Mouse (Mus musculus) left cerebral cortex, postnatal 10 days (tissue): ENCODE data around the gene Rrp1b. TPM values are rescaled to one million over a fixed set of nuclear protein-coding genes. Genes with fewer than 3 reads are reported as not detected.
A peak's percentile ranks its signal among the peaks of the same experiment; 100 is the strongest.
"Not testable (repeated sequence)": the region's sequence is repeated elsewhere in the genome, so short reads cannot be mapped to it uniquely, and the experiment has no call there.

ENCODE experiments used
- DNase-seq, 2 experiments: peaks; one replicate each; pipeline ENCODE4 v3.0.0; 2021 to 2022; ENCODE audit warnings: low spot score in 2 of 2, mixed read lengths in 1 of 2; ENCODE audit errors: extremely low spot score in 1 of 2
- intact Hi-C: fragments of 180-260 bp; cut with DNase I; formaldehyde crosslinking; loops from one replicate; pipeline ENCODE4 v1.15.1; 2025
- total RNA-seq, 2 experiments: library from RNA; stranded (reverse); gene quantifications; 2 replicates each; pipeline ENCODE4 v1.2.3; 2021

Rrp1b gene
- total RNA-seq, 2 experiments from 2014 or later, result 21.2 to 22.3 TPM

- DNase-seq, result no peak
- intact Hi-C loops, result no loop called here
Observed at GRCm38 (mm10) chr17:32067541-32067940, 31.6 kb downstream of the Rrp1b start.

- intact Hi-C loops, result no loop called here
- DNase-seq, result no peak
Observed at GRCm38 (mm10) chr17:32068381-32068780, 32.5 kb downstream of the Rrp1b start.

- intact Hi-C loops, result no loop called here
- no peak for DNase-seq
Observed at GRCm38 (mm10) chr17:32068810-32069209, 32.9 kb downstream of the Rrp1b start.

- DNase-seq, result peak; percentile 45 to 82
- intact Hi-C loops, result loop anchor here (5.0 kb wide), 1 partner anchor 46 kb away; no protein-coding TSS in a partner anchor
Observed at GRCm38 (mm10) chr17:32073359-32073758, 37.5 kb downstream of the Rrp1b start.

GRCm38 (mm10) chr17:32074658-32075057 is 38.8 kb downstream of the Rrp1b start:
- intact Hi-C loops, result loop anchor here (2.0 to 5.0 kb wide), 2 partner anchors 47 to 134 kb away; no protein-coding TSS in a partner anchor
- no peak for DNase-seq

GRCm38 (mm10) chr17:32075164-32075563 is 39.3 kb downstream of the Rrp1b start:
- peak in 1 of 2 experiments; percentile 71 for DNase-seq
- intact Hi-C loops, result loop anchor here (2.0 kb wide), 1 partner anchor 134 kb away; no protein-coding TSS in a partner anchor

- intact Hi-C loops, result no loop called here
- DNase-seq, result no peak
Observed at GRCm38 (mm10) chr17:32083351-32083750, 47.5 kb downstream of the Rrp1b start.

- no peak for DNase-seq
- intact Hi-C loops, result no loop called here
Observed at GRCm38 (mm10) chr17:32087069-32087468, 51.2 kb downstream of the Rrp1b start.

GRCm38 (mm10) chr17:32091032-32091363 is 55.1 kb downstream of the Rrp1b start:
- intact Hi-C loops, result no loop called here
- DNase-seq, result no peak

GRCm38 (mm10) chr17:32091364-32092240 is 55.7 kb downstream of the Rrp1b start:
- intact Hi-C loops, result not testable (repeated sequence)
- DNase-seq, result peak; percentile 45 to 90

GRCm38 (mm10) chr17:32092241-32092619 is 56.3 kb downstream of the Rrp1b start:
- no peak for DNase-seq
- intact Hi-C loops, result no loop called here

- intact Hi-C loops, result no loop called here
- DNase-seq, result no peak
Observed at GRCm38 (mm10) chr17:32092895-32093294, 57.0 kb downstream of the Rrp1b start.

- intact Hi-C loops, result no loop called here
Observed at GRCm38 (mm10) chr17:32097676-32098075, 61.8 kb downstream of the Rrp1b start.

GRCm38 (mm10) chr17:32098905-32099304 is 63.0 kb downstream of the Rrp1b start:
- intact Hi-C loops, DNase-seq: not testable (repeated sequence)

More at GRCm38 (mm10) chr17:32097676-32098075, 61.8 kb downstream of the Rrp1b start:
- no peak for DNase-seq

GRCm38 (mm10) chr17:32099574-32099942 is 63.7 kb downstream of the Rrp1b start:
- DNase-seq, result no peak
- intact Hi-C loops, result no loop called here

GRCm38 (mm10) chr17:32099943-32100586 is 64.2 kb downstream of the Rrp1b start:
- DNase-seq, result peak in 1 of 2 experiments; percentile 79
- intact Hi-C loops, result no loop called here

- no peak for DNase-seq
Observed at GRCm38 (mm10) chr17:32103054-32103453, 67.2 kb downstream of the Rrp1b start.

GRCm38 (mm10) chr17:32106358-32106757 is 70.5 kb downstream of the Rrp1b start:
- intact Hi-C loops, result no loop called here
- DNase-seq, result no peak

More at GRCm38 (mm10) chr17:32103054-32103453, 67.2 kb downstream of the Rrp1b start:
- intact Hi-C loops, result no loop called here

GRCm38 (mm10) chr17:32107877-32108276 is 72.0 kb downstream of the Rrp1b start:
- DNase-seq, result no peak
- intact Hi-C loops, result no loop called here
